Mouse (Mus musculus): ENCODE measurements around the gene Sys1.

- TF ChIP-seq CTCF (IDR thresholded peaks at IDR 0.05; ENCODE audit: low read depth) (no peak), EP300 (optimal IDR thresholded peaks at IDR 0.05) (no peak)
Observed at GRCm38 (mm10) chr2:164429881-164430615, 26.7 kb upstream of the Sys1 start.
